8 mouse cellular contexts compared by ENCODE assay signal in genomic region chr7:68129077-68129511, GRCm38 (mm10).
DNase-seq lines count a peak whose midpoint lies in the region; ATAC-seq and TF ChIP-seq lines count a peak whose summit lies in the region.

No protein-coding gene starts in this region.

- under 1% methylated on average over 19 of the region's 19 CpGs for whole genome bisulfite sequencing in heart, embryonic 12.5 days
- 0% methylated on average over 19 of the region's 19 CpGs for WGBS in kidney, postnatal 0 days
- under 1% methylated on average over 19 of the region's 19 CpGs for WGBS in liver, embryonic 11.5 days
- under 1% methylated on average over 19 of the region's 19 CpGs for WGBS in stomach, embryonic 14.5 days

- H3K27ac ChIP-seq in heart, embryonic 12.5 days (ENCODE audit: poor library complexity, severe bottlenecking), result peak overlapping the region; percentile 79
- H3K27ac ChIP-seq in kidney, postnatal 0 days, result peak overlapping the region; percentile 94
- H3K27ac ChIP-seq in liver, embryonic 11.5 days (ENCODE audit: low read depth, low read length), result peak overlapping the region; percentile 88
- H3K27ac ChIP-seq in stomach, embryonic 14.5 days (ENCODE audit: low read length), result peak overlapping the region; percentile 74; the same call in 1 of the 2 replicates

- peak; percentile 22; the same call in 1 of the 2 replicates for TF ChIP-seq CTCF in kidney, postnatal 0 days (IDR thresholded peaks at IDR 0.05; ENCODE audit: low read depth)

- H3K4me3 ChIP-seq in heart, embryonic 12.5 days, result peak overlapping the region; percentile 80
- peak overlapping the region; percentile 48 for H3K4me3 ChIP-seq in kidney, postnatal 0 days (replicated peaks; ENCODE audit: low read depth, low read length)
- H3K4me3 ChIP-seq in liver, embryonic 11.5 days (ENCODE audit: low read depth, low read length), result peak overlapping the region; percentile 60
- H3K4me3 ChIP-seq in stomach, embryonic 14.5 days (ENCODE audit: low read depth, low read length), result peak overlapping the region; percentile 53

- H3K36me3 ChIP-seq in heart, embryonic 12.5 days, result no peaks in the 10 kb centered on the region
- H3K36me3 ChIP-seq in kidney, postnatal 0 days (ENCODE audit: insufficient read depth, low read length), result no peaks in the 10 kb centered on the region
- no peaks in the 10 kb centered on the region for H3K36me3 ChIP-seq in liver, embryonic 11.5 days (ENCODE audit: control insufficient read depth, insufficient read depth, low read length)
- no peaks in the 10 kb centered on the region for H3K36me3 ChIP-seq in stomach, embryonic 14.5 days (ENCODE audit: control insufficient read depth, insufficient read depth, low read length)

- H3K4me1 ChIP-seq in heart, embryonic 12.5 days (replicated peaks), result peaks cover 69% of the 10 kb centered on the region
- peaks cover 41% of the 10 kb centered on the region for H3K4me1 ChIP-seq in kidney, postnatal 0 days (replicated peaks; ENCODE audit: insufficient read depth, low read length)
- H3K4me1 ChIP-seq in liver, embryonic 11.5 days (replicated peaks; ENCODE audit: control insufficient read depth, insufficient read depth, low read length), result peaks cover 30% of the 10 kb centered on the region
- H3K4me1 ChIP-seq in stomach, embryonic 14.5 days (ENCODE audit: control insufficient read depth, insufficient read depth, low read length), result peaks cover 13% of the 10 kb centered on the region; the same call in 1 of the 2 replicates

- H3K9ac ChIP-seq in heart, embryonic 12.5 days, result peak overlapping the region; percentile 75
- peak overlapping the region; percentile 49 for H3K9ac ChIP-seq in kidney, postnatal 0 days (ENCODE audit: low read depth, low read length)
- H3K9ac ChIP-seq in liver, embryonic 11.5 days (ENCODE audit: low read depth, low read length), result peak overlapping the region; percentile 74
- H3K9ac ChIP-seq in stomach, embryonic 14.5 days (replicated peaks; ENCODE audit: low read depth, low read length), result peak overlapping the region; percentile 22; the same call in 1 of the 2 replicates

- peak; percentile 90 for ATAC-seq in erythroblast, adult 5-6 weeks (replicated peaks; ENCODE audit: low FRiP score, poor library complexity, severe bottlenecking)
- peak; percentile 93 for ATAC-seq in heart, embryonic 12.5 days (ENCODE audit: insufficient number of reproducible peaks, low FRiP score)
- peak; percentile 91 for ATAC-seq in kidney, postnatal 0 days (replicated peaks; ENCODE audit: low FRiP score, low read depth)
- ATAC-seq in liver, embryonic 11.5 days (replicated peaks; ENCODE audit: low FRiP score), result peak; percentile 89
- peak; percentile 86 for ATAC-seq in stomach, embryonic 14.5 days (ENCODE audit: insufficient number of reproducible peaks, insufficient read depth, low FRiP score, low read depth)

- H3K27me3 ChIP-seq in heart, embryonic 12.5 days (replicated peaks), result no peaks in the 10 kb centered on the region
- H3K27me3 ChIP-seq in kidney, postnatal 0 days (ENCODE audit: insufficient read depth, low read length), result no peaks in the 10 kb centered on the region
- no peaks in the 10 kb centered on the region for H3K27me3 ChIP-seq in liver, embryonic 11.5 days (replicated peaks; ENCODE audit: control insufficient read depth, insufficient read depth, low read length)
- no peaks in the 10 kb centered on the region for H3K27me3 ChIP-seq in stomach, embryonic 14.5 days (ENCODE audit: control insufficient read depth, insufficient read depth, low read length)

- no peaks in the 10 kb centered on the region for H3K9me3 ChIP-seq in heart, embryonic 12.5 days (replicated peaks)
- no peaks in the 10 kb centered on the region for H3K9me3 ChIP-seq in kidney, postnatal 0 days (replicated peaks; ENCODE audit: low read length)
- H3K9me3 ChIP-seq in liver, embryonic 11.5 days (ENCODE audit: control insufficient read depth, low read length), result no peaks in the 10 kb centered on the region
- H3K9me3 ChIP-seq in stomach, embryonic 14.5 days (ENCODE audit: control insufficient read depth, low read depth, low read length), result no peaks in the 10 kb centered on the region

- DNase-seq in B cell, adult 2 months, result peak; percentile 87 to 88
- peak; percentile 100 for DNase-seq in brain, adult 2 months (ENCODE audit: low read depth, low spot score)
- peak; percentile 99 for DNase-seq in kidney, postnatal 0 days (ENCODE audit: low spot score)
- peak; percentile 92 for DNase-seq in liver, embryonic 11.5 days (ENCODE audit: low spot score)
- DNase-seq in naive thymus-derived CD4-positive, alpha-beta T cell, adult 2 months (ENCODE audit: low read depth), result peak; percentile 95

- peak overlapping the region; percentile 93 for H3K4me2 ChIP-seq in heart, embryonic 12.5 days
- H3K4me2 ChIP-seq in kidney, postnatal 0 days (ENCODE audit: low read length), result peak overlapping the region; percentile 90
- peak overlapping the region; percentile 92 for H3K4me2 ChIP-seq in liver, embryonic 11.5 days
- peak overlapping the region; percentile 84 for H3K4me2 ChIP-seq in stomach, embryonic 14.5 days (replicated peaks; ENCODE audit: low read depth, low read length)

Comparison
In these comparisons a context has a peak if more than half of its experiments do, and no peak if none do; other contexts are left out.
1. Peak in every context shown above with its lines: DNase-seq, ATAC-seq, H3K4me3 ChIP-seq and H3K27ac ChIP-seq.
2. H3K9ac ChIP-seq: peak in every context shown above with its lines; median percentile 75 in heart, embryonic 12.5 days; 74 in liver, embryonic 11.5 days; 49 in kidney, postnatal 0 days; 22 in stomach, embryonic 14.5 days.